Mouse (Mus musculus): ENCODE measurements at regions not wholly inside any gene's neighbourhood (a gene's known extent, or its start where the extent isn't known, plus 50 kb on each side); places are given as distances from the start of the nearest gene placed in this dataset.
"Not testable (repeated sequence)": the region's sequence is repeated elsewhere in the genome, so short reads cannot be mapped to it uniquely, and the experiment has no call there.

DNA sequence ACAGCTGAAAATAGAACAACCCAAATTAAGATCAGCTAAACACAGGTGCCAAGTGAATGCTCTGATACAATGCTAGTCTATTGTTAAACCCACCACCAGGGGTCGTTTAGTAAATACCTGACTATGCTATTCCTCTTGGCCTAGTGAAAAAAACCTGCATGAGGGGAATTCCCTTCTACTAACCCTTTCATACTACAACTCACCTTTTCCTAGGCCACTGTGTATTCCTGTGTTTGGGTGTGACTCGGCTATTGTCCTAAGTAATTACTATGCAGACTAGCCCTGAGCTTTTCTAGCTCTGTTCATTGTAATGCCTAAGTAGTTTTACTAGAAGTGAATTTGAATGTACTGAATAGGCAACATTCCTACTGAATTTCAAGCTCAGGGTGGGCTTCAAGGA, 492.5 kb upstream of the Pot1a start:
- H3K4me1 ChIP-seq (ENCODE audit: control insufficient read depth in 1 of 2, insufficient read depth in 2 of 2); H3K36me3 ChIP-seq (replicated peaks in 1 of 2; ENCODE audit: control insufficient read depth in 1 of 2, insufficient read depth in 1 of 2, low read length in 1 of 2); in situ Hi-C loops (cut with MboI; ENCODE audit: low pct_ligation_motif_present, low pct_unique_long_range_greater_than_20kb, low sequenced_read_pairs); H3K4me2 ChIP-seq (ENCODE audit: insufficient read depth, low read depth, poor library complexity, severe bottlenecking); dilution Hi-C loops (cut with MboI; ENCODE audit: extremely low pct_ligation_motif_present, extremely low pct_unique_long_range_greater_than_20kb, low sequenced_read_pairs); H3K27ac ChIP-seq (ENCODE audit: insufficient read depth, low read depth); H3K27me3 ChIP-seq (replicated peaks); H3K4me3 ChIP-seq (replicated peaks in 1 of 3; ENCODE audit: low read depth in 2 of 3, low read length in 2 of 3, poor library complexity in 1 of 3); H3K79me2 ChIP-seq (replicated peaks; ENCODE audit: control insufficient read depth, extremely low read depth, insufficient read depth, poor library complexity, severe bottlenecking); H3K9me3 ChIP-seq (replicated peaks; ENCODE audit: low read length); H3K9ac ChIP-seq (ENCODE audit: insufficient read depth, low read depth): not testable (repeated sequence)
- peak; percentile 29 for DNase-seq (ENCODE audit: extremely low read depth)

DNA sequence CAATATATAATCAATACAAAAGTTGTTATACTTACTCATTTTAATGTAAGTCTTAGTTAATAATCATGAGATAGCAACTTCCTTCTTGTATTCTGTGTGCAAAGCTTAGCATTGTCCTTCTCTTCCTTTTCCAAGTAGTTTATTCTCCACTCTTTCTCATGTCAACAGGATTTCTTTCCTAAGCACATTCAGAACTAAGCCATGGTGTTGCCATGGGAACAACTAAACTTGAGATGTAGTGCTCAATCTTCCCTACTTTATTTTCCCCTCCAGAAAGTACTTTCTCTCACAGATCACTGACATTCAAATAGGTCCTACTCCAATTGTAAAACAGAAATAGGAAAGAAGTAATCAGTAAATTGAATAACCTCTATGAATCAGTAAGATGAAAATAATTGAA, 490.2 kb upstream of the Pot1a start:
- Histone ChIP-seq H3K27ac (ENCODE audit: insufficient read depth, low read depth) (no peak overlapping the region), H3K4me2 (ENCODE audit: insufficient read depth, low read depth, poor library complexity, severe bottlenecking) (no peak overlapping the region), H3K9me3 (replicated peaks; ENCODE audit: low read length) (peaks cover 2% of the 10 kb centered on the region), H3K4me1 (ENCODE audit: control insufficient read depth in 1 of 2, insufficient read depth in 2 of 2) (no peaks in the 10 kb centered on the region), H3K4me3 (replicated peaks in 1 of 3; ENCODE audit: low read depth in 2 of 3, low read length in 2 of 3, poor library complexity in 1 of 3) (no peak overlapping the region), H3K79me2 (replicated peaks; ENCODE audit: control insufficient read depth, extremely low read depth, insufficient read depth, poor library complexity, severe bottlenecking) (no peaks in the 10 kb centered on the region), H3K9ac (ENCODE audit: insufficient read depth, low read depth) (no peak overlapping the region), H3K36me3 (replicated peaks in 1 of 2; ENCODE audit: control insufficient read depth in 1 of 2, insufficient read depth in 1 of 2, low read length in 1 of 2) (no peaks in the 10 kb centered on the region), H3K27me3 (replicated peaks) (no peaks in the 10 kb centered on the region)
- dilution Hi-C loops (cut with MboI; ENCODE audit: extremely low pct_ligation_motif_present, extremely low pct_unique_long_range_greater_than_20kb, low sequenced_read_pairs) = no loop called here
- TF ChIP-seq NRF1 (IDR thresholded peaks at IDR 0.05; ENCODE audit: low read depth, low read length) = no peak
- no peak for TF ChIP-seq JUND (conservative IDR thresholded peaks at IDR 0.05; ENCODE audit: low read depth, low read length)
- TF ChIP-seq KAT2A (IDR thresholded peaks at IDR 0.05; ENCODE audit: insufficient replicate concordance, low read length) = no peak
- no peak for TF ChIP-seq ZKSCAN1 (IDR thresholded peaks at IDR 0.05; ENCODE audit: borderline replicate concordance, low read depth, low read length)
- TF ChIP-seq NELFE (IDR thresholded peaks at IDR 0.05; ENCODE audit: low read depth, low read length) = no peak
- DNase-seq (ENCODE audit: extremely low read depth) = no peak
- in situ Hi-C loops (cut with MboI; ENCODE audit: low pct_ligation_motif_present, low pct_unique_long_range_greater_than_20kb, low sequenced_read_pairs) = no loop called here

DNA sequence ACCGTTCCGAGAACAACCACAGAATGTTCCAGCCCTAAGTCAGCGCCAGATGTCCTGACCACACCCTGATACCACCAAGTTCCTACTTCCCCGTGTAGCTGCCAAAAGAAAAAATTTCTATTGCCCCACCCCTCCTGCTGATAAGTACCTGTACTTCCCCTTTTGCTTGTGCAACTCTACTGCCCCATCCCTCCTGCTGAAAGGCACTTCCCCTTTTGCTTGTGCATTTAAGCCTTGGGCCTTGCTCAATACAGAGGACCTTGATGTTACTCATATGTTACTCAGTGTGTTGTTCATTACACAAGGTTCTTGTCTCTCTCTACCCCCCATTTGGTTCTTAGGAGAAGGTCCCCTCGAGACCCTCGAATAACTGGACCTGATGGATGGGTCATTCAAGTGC, 488.4 kb upstream of the Pot1a start:
- H3K27me3 ChIP-seq (replicated peaks); H3K9me3 ChIP-seq (replicated peaks; ENCODE audit: low read length); H3K4me2 ChIP-seq (ENCODE audit: insufficient read depth, low read depth, poor library complexity, severe bottlenecking); in situ Hi-C loops (cut with MboI; ENCODE audit: low pct_ligation_motif_present, low pct_unique_long_range_greater_than_20kb, low sequenced_read_pairs); H3K4me1 ChIP-seq (ENCODE audit: control insufficient read depth in 1 of 2, insufficient read depth in 2 of 2); H3K36me3 ChIP-seq (replicated peaks in 1 of 2; ENCODE audit: control insufficient read depth in 1 of 2, insufficient read depth in 1 of 2, low read length in 1 of 2); dilution Hi-C loops (cut with MboI; ENCODE audit: extremely low pct_ligation_motif_present, extremely low pct_unique_long_range_greater_than_20kb, low sequenced_read_pairs); H3K4me3 ChIP-seq (replicated peaks in 1 of 3; ENCODE audit: low read depth in 2 of 3, low read length in 2 of 3, poor library complexity in 1 of 3); H3K9ac ChIP-seq (ENCODE audit: insufficient read depth, low read depth); H3K79me2 ChIP-seq (replicated peaks; ENCODE audit: control insufficient read depth, extremely low read depth, insufficient read depth, poor library complexity, severe bottlenecking); H3K27ac ChIP-seq (ENCODE audit: insufficient read depth, low read depth): not testable (repeated sequence)
- DNase-seq (ENCODE audit: extremely low read depth) = peak; percentile 22

DNA sequence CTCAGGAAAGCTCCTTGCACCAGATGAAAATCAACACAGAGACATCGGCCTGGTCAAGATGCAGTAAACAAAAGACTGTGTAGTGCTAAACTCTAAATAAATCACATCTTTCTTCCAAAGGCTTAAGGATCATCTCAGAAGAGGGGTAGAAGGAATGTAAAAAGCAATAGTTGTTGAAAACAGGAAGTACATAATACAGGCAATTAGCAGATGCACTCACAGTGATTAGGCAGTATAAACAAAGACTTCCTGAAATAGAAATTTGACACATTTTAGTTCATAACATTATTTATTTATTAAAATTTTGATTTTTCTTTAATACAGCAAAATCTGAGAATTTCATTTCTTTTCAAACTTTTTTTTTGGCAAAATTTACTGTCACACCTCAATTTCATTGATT, 478.9 kb upstream of the Pot1a start:
- dilution Hi-C loops (cut with MboI; ENCODE audit: extremely low pct_ligation_motif_present, extremely low pct_unique_long_range_greater_than_20kb, low sequenced_read_pairs) = no loop called here
- in situ Hi-C loops (cut with MboI; ENCODE audit: low pct_ligation_motif_present, low pct_unique_long_range_greater_than_20kb, low sequenced_read_pairs) = no loop called here
- no peak overlapping the region for H3K9ac ChIP-seq (ENCODE audit: insufficient read depth, low read depth)
- no peaks in the 10 kb centered on the region for H3K27me3 ChIP-seq (replicated peaks)
- no peaks in the 10 kb centered on the region for H3K79me2 ChIP-seq (replicated peaks; ENCODE audit: control insufficient read depth, extremely low read depth, insufficient read depth, poor library complexity, severe bottlenecking)
- no peak for TF ChIP-seq RAD21 (IDR thresholded peaks at IDR 0.05; ENCODE audit: low read depth, low read length)
- TF ChIP-seq KAT2A (IDR thresholded peaks at IDR 0.05; ENCODE audit: insufficient replicate concordance, low read length) = no peak
- no peak for TF ChIP-seq POLR2A (IDR thresholded peaks at IDR 0.05; ENCODE audit: low read depth, low read length)
- no peak for DNase-seq (ENCODE audit: extremely low read depth)
- H3K27ac ChIP-seq (ENCODE audit: insufficient read depth, low read depth) = no peak overlapping the region
- no peak overlapping the region for H3K4me2 ChIP-seq (ENCODE audit: insufficient read depth, low read depth, poor library complexity, severe bottlenecking)
- no peaks in the 10 kb centered on the region for H3K36me3 ChIP-seq (replicated peaks in 1 of 2; ENCODE audit: control insufficient read depth in 1 of 2, insufficient read depth in 1 of 2, low read length in 1 of 2)
- no peaks in the 10 kb centered on the region for H3K4me1 ChIP-seq (ENCODE audit: control insufficient read depth in 1 of 2, insufficient read depth in 2 of 2)
- no peak overlapping the region for H3K4me3 ChIP-seq (replicated peaks in 1 of 3; ENCODE audit: low read depth in 2 of 3, low read length in 2 of 3, poor library complexity in 1 of 3)
- H3K9me3 ChIP-seq (replicated peaks; ENCODE audit: low read length) = no peaks in the 10 kb centered on the region
